Mouse (Mus musculus): ENCODE measurements around the gene Dpp8.
"Not testable (repeated sequence)": the region's sequence is repeated elsewhere in the genome, so short reads cannot be mapped to it uniquely, and the experiment has no call there.

Dpp8 gene

DNA sequence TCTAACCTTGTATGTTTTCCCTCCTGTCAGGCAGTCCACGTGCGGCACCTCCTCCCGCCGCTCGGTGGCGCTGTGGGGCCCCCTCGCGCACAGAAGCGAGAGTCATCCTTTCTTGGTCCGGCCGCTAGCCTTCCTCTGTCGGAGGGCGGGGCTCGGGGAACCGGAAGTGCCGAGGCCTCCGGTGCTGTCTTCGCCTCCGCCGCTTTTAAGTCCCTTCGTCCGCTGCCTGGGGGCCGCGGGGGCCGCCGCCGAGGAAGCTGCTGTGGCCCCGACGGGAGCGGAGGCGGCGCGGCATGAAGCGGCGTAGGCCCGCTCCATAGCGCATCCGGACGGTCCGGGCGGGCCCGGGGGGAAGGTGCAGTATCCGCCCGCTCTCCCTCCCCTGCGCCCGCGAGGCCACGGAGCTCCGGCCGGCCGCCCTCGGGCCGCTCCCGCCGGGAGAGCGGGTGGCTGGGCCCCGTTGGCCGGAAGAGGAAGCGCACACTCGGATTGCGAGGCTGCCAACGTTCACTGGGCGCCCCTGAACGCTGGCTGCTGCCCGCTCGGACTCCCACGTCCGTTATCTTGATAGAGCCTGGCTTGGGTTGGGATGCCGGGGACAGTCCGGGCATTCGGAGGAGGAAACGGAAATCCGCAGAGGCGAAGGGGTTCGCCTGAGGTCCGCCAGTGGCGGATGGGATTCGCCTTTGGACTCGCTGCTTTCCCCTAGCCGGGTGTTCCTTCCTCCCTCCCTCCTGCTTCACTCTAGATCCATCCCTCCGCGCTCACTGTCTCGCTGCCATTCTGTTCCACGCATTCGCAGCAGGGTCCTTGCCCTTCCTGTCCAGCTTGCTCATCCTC, at the start of gene Dpp8:
Dpp8 (plus strand) TSS at position 146 of the 840 bp plus-strand sequence.
- DNase-seq (ENCODE audit: low read depth, low spot score) = peak; percentile 89

DNA sequence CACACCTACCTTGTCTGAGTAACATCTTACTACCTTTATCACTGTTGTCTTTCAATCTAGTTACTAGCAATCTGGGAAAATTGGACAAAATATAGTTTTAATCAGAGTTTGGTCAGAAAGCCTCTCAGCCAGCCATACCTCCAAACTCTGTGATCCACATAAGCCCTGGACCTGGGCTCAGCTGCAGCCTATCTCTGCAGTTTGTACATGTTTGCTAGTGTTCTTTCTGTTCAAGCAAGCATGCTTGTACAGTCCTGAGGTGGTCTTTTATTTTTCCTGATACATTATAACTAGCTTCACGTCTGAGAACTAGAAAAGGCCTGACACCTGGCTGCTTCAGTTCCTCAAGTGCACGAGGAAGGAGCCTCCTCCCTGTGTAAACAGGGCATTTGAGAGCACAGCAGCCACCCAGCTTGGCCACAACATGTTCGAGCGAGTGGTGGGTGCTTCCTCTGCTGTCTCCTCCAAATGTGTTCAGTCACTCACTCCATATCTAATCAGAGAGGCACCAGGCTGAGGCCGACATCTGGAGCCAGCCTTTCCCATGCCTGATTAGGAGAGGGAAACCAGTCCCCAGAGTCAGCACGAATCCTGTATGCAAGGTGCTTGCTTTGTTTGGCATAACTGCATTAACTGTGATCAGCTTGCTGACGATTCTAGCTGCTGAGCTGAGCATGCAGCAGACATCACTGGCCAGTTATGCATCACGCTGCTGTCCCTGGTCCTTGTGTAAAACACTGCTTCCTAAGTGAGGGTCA, 47.0 kb upstream of the Dpp8 start:
- DNase-seq (ENCODE audit: low read depth, low spot score) = peak; percentile 20

DNA sequence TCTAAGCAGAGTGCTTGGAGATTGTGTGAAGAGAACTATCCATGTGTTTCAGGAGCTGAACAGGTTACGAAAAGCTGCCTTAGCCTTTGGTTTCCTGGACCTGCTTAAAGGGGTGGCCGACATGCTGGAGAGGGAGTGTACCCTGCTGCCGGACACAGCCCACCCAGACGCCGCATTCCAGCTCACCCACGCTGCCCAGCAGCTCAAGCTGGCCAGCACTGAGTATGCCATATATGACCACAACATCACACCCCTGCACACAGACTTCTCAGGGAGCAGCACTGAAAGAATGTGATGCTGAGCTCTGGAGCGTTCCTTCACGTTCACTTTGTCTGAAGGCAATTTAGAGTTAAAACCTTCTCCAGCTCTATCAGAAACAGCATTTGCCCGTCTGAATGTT, 46.4 kb upstream of the Dpp8 start:
- no peak for DNase-seq (ENCODE audit: low read depth, low spot score)

DNA sequence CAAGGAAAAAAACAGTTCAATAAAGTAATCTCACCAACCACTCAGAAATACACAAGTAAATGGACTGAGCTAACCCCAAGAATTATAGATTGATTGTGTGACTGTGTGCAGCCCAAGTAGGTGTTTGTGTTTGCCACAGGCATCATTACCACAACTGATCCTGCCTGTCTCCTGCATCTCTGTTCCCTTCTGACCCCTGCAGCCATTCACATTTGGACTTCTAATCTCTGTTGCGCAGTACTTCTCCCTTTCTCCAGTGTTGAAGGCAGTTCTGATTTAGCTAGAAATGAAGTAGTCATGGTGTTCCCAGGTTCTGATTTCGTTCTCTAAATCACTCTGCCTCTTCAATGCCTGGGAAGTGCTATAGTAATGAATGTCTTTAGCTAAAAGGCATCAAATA, 44.6 kb upstream of the Dpp8 start:
- no peak for DNase-seq (ENCODE audit: low read depth, low spot score)

DNA sequence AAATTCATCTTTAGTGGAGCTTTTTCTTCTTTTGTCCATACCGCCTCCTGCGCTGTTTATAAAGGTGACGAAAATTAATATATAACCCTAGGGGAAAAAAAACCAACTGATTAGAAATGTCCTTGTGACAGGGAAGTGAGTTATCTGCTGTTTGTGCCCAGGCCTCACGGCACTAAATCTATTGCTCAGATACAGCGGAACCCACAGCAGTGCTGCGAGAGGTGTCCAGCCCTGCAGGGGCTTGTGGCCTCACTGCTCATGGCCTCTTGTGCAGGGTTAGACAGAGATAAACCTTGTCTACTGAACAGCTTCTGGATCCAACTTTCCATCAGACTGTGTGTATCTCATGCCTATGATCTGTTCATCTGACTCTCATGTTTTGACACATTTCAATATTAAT, 43.8 kb upstream of the Dpp8 start:
- DNase-seq (ENCODE audit: low read depth, low spot score) = no peak

DNA sequence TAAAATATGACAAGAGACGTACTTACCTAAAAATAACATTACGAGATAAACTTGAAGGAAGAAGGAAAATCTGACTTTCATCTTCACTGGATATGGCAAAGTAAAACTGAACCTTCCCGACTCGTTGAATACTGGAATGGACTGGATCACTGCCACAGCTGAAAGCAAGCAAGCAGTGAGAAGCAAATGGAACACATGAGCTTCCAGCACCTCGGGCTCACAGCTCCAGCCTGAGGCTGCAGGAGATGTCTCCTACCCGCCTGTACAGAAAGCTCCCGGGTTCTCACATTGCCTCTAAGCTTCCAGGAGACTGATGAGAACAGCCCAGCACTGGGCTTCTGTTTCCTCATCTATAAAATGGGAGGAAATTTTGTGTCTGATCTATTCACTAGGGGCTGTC, 41.9 kb upstream of the Dpp8 start:
- no peak for DNase-seq (ENCODE audit: low read depth, low spot score)

DNA sequence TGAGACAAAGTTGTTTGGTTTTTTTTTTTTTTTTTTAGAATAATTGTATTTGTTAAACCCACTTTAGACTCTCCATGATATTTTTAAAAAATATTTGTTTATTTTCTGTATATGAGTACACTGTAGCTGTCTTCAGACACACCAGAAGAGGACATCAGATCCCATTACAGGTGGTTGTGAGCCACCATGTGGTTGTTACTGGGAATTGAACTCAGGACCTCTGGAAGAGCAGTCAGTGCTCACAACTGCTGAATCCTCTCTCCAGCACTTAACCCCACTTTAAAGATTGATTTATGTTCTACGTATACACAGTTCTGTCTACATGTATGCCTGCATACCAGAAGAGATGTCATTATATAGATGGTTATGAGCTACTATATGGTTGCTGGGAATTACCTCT, 36.8 kb upstream of the Dpp8 start:
- not testable (repeated sequence) for DNase-seq (ENCODE audit: low read depth, low spot score)

DNA sequence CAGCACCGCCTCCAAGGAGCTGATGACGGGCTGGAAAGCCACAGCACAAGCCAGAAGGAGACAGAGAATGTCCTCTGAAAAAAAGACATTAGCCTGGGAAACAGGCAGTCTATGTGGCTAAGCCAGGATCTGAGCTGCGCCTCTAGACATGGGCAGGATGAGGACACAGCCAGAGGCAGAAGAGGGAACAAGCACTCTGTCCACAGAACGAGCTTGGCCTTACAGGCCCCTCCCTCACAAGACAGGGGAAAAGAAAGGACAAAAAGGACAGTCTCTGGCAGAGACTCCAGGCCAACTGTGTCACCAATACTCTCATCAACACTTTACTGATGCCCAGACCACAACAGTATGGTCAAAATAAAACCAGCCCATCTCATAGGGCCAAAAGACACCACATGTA, 30.7 kb upstream of the Dpp8 start:
- no peak for DNase-seq (ENCODE audit: low read depth, low spot score)

DNA sequence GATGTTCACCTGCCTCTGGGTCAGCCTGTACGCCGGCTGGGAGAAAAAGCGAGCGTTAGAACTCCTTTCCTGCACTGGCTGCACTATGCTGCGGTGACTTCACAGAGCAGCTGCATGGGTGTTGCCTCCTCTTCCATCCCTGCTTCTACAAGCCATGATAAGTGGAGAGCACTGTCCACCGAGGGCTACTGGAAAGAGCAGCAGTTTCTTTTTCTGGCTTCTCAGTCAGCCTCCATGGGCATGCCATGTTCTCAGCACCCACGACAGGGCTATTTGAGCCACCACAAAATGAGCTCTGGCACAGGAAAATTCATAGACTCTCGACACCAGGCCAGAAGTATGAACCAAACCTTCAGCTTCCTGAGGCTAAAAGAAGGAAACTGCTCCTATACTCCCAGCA, 26.5 kb upstream of the Dpp8 start:
- no peak for DNase-seq (ENCODE audit: low read depth, low spot score)

DNA sequence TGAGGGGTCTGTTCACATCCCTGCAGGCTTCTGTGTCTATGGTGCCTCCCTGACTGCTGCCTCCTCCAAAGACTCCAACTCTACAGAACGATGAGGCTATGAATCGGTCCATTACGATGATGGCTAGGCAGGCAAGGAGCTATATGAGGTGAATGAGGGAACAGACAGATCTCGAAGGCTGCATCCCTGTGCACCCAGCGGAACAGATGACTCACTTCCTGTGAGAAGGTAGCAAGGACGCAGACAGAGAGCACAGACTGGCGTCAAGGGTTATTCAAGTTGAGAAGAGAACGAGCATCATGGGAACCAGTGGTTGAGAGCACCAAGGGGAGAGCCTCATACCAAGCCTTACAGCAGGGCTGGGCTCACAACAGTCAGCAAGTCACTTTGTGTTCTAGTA, 21.6 kb upstream of the Dpp8 start:
- no peak for DNase-seq (ENCODE audit: low read depth, low spot score)

DNA sequence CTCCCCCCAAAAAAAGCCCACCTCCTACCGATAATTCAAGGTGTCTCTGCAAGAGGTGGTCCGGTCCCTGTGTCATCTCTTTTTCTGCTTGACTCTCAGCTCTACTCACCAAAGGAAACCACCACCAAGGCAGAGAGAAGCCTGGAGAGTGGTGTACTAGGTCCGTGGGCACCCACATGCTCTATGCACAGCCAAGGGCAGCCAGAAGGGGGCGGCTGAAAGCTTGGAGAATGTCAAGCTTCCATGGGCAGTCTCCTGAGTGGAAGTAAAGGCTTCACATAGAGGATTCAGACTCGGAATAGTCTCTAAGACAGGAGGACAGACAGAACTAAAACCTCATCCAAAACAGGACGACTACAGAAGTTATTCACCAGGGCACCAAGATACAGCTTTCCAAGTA, 20.9 kb upstream of the Dpp8 start:
- no peak for DNase-seq (ENCODE audit: low read depth, low spot score)

DNA sequence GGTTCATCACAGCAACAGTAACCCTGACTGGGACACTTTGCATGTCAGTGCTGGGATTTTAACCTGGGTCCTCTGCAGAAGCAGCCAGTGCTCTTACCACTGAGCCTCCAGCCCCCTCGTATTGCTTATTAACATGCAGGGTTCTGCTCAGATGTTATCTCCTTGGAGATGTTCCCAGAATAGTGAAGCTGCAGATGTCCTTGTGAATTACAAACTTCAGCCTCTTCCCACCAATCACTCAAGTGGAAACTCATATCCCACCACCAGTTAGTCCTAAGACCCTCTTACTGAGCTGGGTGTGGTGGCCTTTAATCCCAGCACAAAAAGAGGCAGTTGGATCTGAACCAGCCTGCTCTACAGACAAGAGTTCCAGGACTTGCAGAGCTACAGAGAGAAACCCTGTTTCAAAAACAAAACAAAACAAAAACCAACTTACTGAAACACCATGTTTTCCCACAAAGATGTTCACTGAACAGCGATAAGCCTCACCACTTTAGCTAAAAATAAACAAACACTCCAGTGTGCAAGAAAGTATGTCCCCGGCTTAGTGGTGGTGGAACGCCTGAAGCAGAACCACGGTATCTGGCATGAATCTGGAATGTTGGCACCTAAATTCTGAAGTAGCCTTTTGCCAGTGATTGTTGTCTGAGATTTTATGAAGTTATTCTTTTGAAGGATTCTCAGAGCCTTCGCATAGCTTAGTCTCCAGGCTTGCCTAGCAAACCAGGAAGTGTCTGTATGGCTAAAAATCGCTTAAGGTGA, 16.6 kb upstream of the Dpp8 start:
- no peak for DNase-seq (ENCODE audit: low read depth, low spot score)

DNA sequence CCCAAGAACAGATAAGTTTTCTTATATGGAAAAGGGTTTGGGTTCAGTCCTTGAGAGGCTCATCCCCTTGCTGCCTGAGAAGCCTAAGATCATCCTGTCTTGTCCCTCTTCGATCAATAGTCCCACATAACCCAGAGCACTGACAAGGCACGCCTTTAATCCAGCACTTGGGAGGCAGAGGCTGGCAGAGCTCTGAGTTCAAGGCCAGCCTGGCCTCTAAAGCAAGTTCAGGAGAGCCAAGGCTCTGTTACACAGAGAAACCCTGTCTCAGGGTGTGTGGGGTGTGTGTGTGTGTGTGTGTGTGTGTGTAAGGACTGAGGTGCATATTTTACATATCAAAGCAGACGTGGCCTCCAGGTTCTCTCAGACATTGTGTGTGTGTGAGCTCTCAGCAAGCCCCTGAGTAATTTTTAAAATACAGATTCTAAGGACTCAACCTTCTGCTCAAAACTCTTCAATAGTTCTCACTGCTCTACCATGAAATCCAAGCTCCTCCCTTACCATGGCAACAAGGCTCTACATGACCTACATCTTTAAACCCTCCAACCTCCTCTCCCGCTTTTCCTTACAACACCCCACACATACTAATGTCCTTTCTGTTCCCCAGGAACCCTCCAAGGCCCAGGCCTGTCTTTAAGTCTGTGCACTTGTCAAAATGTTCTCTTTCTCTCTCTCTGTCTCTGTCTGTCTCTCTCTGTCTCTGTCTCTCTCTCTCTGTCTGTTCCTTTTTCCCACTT, 15.8 kb upstream of the Dpp8 start:
- no peak for DNase-seq (ENCODE audit: low read depth, low spot score)

DNA sequence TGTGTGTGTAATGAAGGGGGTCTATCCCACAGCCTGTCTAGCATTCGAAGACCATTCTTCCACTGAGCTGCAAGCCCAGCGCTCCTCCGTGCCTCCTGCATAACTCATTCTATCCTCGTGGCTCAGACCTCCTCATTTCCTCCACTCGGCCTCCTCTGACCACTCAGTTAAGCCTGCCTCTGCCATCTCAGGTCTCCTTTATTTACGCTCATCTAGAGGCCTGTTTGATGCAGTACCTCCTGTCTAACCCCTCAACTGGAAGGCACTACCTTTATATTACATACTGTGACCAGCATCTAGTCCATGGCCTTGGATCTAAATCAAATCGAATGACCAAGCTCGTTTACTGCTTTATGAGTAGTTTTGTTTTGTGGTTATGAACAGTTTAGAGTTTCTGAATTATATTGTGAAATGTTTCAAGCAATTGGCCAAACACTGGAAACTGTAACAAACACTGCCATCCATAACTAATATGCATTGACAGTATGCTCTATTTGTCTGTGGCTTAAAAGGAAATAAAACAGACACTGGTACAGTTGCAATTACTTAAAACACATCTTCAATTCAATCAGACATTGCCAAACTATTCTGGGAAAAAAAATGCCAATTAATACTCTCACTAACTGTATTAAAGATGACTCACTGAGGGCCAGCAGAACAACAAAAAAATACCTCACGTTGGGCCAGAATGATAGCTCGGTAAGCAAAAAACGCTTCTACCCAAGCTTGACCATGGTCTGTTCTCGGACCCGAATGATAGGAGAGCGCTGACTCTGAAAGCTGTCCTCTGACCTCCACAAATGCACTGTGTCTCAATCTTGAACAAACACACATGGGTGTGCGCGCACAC, 15.0 kb upstream of the Dpp8 start:
- DNase-seq (ENCODE audit: low read depth, low spot score) = no peak

DNA sequence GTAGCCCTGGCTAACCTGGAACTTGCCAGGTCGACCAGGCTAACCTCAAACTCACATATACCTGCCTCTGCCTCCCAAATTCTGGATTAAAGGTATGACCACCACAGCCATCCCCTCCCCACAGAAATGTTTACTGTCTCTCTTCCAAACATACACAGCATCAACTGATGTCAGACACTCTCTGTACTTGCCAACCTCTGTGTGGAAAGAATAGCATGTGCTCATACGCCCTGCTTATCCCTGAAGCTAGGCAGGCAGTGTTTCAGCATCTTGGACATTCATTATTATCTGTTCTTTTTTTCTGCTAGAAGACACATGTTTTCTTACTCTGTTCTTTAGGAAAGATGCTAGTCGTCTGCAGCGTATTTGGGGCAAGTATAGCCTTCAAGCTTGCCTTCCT, 14.3 kb upstream of the Dpp8 start:
- no peak for DNase-seq (ENCODE audit: low read depth, low spot score)

DNA sequence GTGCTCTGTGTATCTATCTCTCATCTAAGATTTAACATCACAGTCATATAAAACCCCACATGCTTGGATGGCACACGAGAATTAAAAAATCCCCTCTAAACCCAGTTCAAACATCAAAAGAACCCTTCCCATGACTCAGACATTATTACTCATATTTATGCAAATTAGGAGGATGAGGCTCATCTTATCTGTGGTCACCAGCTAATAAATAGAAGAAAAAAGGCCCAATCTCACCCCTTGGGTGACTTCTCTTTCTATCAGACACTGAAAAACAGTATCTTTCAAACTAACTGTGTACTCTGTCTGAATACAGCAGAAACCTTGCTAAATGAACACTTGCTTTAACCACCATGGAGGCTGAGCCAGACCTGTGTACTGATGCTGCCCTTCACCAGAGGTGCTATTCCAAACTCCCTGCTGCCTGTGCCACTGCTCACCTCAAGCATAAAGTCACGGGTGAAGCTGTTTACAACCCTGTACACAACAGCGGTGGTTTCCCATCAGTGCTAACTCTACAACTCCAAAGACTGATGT, 13.6 kb upstream of the Dpp8 start:
- DNase-seq (ENCODE audit: low read depth, low spot score) = no peak

DNA sequence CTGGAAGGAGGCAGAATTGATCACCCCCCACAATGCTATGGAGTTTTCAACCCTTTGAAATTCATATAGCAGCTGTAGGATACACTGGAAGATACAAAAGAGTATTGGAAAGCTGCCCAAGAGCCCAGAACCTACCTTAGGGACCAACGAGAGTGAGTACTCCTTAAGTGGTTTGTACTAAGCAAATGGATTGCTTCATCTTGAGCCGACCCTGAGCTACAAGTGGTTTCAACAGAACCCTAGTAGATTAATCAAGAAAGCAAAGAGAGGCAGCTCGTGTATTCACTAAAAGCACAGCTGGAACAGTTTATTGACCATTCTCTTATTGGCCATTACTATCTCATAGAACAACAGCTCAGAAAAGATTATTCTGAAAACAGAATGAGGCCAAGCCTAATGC, 13.1 kb upstream of the Dpp8 start:
- DNase-seq (ENCODE audit: low read depth, low spot score) = no peak

DNA sequence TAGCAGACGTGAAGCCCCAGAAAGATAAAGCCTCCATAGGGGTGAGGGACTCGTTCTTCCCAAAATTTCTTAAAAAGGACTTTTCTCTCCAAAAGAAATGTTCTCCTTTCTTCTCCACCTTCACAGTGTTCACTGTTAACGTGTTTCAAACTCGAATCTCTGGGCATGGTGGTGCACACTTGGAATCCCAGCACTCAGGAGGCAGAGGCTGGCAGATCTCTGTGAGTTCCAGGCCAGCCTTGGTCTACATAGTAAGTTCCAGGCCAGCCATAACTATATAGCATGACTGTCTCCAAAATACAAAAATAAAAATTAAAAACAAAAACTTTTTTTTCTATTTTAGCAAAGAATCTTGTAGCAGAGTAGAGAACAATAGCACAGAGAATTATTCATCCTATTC, 12.1 kb upstream of the Dpp8 start:
- no peak for DNase-seq (ENCODE audit: low read depth, low spot score)

DNA sequence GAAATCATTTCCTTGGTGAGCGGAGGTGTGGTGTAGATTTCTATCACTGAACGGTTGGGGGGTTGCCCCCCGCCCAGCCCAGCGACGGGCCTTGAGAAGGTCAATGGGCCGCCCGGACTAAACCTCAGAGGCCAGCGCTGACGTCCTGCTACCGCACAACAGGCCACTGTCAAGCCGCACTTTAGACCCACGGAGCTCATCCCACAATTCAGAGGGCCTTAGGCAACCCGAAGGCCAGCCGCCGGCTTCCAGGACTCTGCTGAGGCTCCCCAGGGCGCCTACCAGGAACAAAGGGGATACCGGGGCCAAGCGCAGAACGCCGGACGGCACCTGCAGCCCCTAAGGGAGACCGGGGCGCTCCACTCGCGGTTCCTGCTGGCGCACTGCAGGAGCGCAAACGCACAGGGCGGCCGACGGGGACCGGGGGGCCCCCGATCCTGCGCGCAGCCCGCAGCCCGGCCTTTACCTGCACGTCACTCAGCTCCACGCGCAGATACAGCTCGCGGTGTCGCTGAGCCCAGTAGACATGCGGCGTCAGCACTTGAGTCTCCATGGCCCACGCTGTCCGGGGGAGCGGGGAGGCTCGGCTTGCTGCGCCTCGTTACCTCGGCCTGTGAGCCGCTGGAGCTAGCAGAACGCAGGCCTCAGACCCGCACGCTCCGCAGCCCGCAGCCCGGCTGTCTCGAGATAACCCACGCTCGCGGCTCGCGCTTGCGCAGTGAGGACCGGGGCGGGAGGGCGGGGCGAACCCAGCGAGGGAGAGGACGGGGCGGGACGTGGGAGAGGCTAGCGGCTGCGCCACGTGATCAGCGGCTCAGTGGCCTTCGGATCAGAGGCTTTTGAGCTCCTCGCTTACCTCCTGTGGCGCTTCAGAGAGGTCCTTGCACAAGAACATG, 11.0 kb upstream of the Dpp8 start, which contains the start of gene Hacd3:
Hacd3 (minus strand) TSS at position 703 of the 896 bp plus-strand sequence.
- DNase-seq (ENCODE audit: low read depth, low spot score) = peak; percentile 80
